Mouse (Mus musculus): ENCODE results near the gene Gm5152. TPM values are rescaled to one million over a fixed set of nuclear protein-coding genes. Genes with fewer than 3 reads are reported as not detected.
"Not testable (repeated sequence)": the region's sequence is repeated elsewhere in the genome, so short reads cannot be mapped to it uniquely, and the experiment has no call there.

Gm5152 gene
- polyA plus RNA-seq (2015; fragmentation: Nextera tagmentation; extraction: Ambion mirVana): not detected in 2 replicates

DNA sequence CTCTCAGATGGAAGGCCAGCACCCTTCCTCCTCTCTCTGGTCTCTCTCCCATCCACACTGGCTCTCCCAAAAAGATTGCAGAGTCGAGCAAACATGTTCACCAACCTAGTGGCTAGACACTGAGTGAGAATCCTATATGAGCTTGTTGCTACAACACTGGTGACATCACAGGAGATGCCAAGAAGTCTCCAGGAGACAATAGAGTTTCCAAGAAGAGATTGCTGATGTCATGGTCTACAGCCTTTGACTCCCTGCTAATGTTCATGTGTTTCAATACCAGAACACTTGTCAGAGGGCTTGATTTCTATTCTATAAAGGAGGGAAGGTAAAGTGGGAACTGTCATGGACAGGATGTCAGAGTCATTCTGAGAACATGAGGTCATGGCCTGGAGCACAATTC is at the start of gene Gm5152:
Gene Gm5152 (minus strand): TSS at position 101 of the 400 bp plus-strand sequence.
- not testable (repeated sequence) for H3K27ac ChIP-seq; ATAC-seq; H3K9me3 ChIP-seq (replicated peaks); H3K36me3 ChIP-seq (ENCODE audit: poor library complexity, severe bottlenecking); H3K27me3 ChIP-seq; H3K4me3 ChIP-seq; H3K4me2 ChIP-seq; H3K4me1 ChIP-seq; H3K9ac ChIP-seq
- no CpG with 5 or more reads among the region's 1 CpGs for WGBS

GRCm38 (mm10) chr5:10254768-10255167 is 8.4 kb upstream of the Gm5152 start:
- not testable (repeated sequence) for ATAC-seq; H3K9me3 ChIP-seq (replicated peaks); H3K9ac ChIP-seq; H3K4me1 ChIP-seq; H3K4me3 ChIP-seq; H3K4me2 ChIP-seq; H3K27ac ChIP-seq; H3K36me3 ChIP-seq (ENCODE audit: poor library complexity, severe bottlenecking); H3K27me3 ChIP-seq
- 73% methylated on average over 1 of the region's 1 CpGs for WGBS

DNA sequence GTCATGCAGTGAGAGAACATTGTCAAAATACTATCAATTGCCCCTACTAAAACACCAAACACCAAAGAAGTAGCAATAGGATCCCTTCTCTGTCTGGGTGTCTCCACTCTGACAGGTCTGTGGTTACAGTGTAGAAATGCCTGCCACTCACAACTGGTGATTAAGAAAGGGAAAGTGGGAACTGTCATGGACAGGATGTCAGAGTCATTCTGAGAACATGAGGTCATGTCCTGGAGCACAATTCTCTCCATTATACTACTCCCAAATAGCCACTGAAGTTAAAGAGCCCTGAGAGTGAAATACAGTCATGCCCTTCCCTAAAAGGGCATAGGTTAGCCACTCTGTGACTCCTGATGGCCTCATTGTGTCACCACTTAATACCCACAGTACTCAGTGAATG is 556 bp downstream of the Gm5152 start:
- not testable (repeated sequence) for H3K4me1 ChIP-seq; ATAC-seq; H3K27ac ChIP-seq; H3K9me3 ChIP-seq (replicated peaks); H3K4me3 ChIP-seq; H3K36me3 ChIP-seq (ENCODE audit: poor library complexity, severe bottlenecking); H3K27me3 ChIP-seq; H3K9ac ChIP-seq; H3K4me2 ChIP-seq

DNA sequence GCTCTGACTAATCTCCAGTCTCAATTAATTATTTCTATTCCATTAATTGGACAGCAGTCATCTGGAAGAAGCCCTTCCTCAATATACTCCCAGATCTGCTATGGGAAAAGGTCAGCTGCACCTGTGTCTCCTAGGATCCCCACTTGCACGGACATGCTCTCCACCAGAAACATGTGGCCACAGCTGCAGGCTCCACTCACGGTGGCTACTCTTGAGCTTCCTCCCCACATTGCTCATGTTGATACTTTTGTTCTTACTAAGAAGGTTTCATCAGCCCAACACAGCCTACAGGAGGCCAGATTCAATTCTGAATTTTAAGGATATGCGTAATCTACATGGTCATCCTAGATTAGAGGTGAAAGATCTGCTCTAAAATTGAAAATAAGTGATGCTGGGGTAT is 5.9 kb downstream of the Gm5152 start:
- H3K4me1 ChIP-seq; H3K4me3 ChIP-seq; ATAC-seq; H3K4me2 ChIP-seq; H3K27ac ChIP-seq; H3K27me3 ChIP-seq; H3K9ac ChIP-seq; H3K9me3 ChIP-seq (replicated peaks); H3K36me3 ChIP-seq (ENCODE audit: poor library complexity, severe bottlenecking): not testable (repeated sequence)
- WGBS: 93% methylated on average over 3 of the region's 3 CpGs

- H3K36me3 ChIP-seq (ENCODE audit: poor library complexity, severe bottlenecking): no peaks in the 10 kb centered on the region
- H3K9me3 ChIP-seq (replicated peaks): no peaks in the 10 kb centered on the region
- no peak overlapping the region for H3K4me2 ChIP-seq
- H3K27me3 ChIP-seq: no peaks in the 10 kb centered on the region
- no peaks in the 10 kb centered on the region for H3K4me1 ChIP-seq
- no peak overlapping the region for H3K9ac ChIP-seq
- H3K27ac ChIP-seq: no peak overlapping the region
- ATAC-seq: no peak
- H3K4me3 ChIP-seq: no peak overlapping the region
Measured at GRCm38 (mm10) chr5:10220317-10220716, 26.0 kb downstream of the Gm5152 start.

GRCm38 (mm10) chr5:10203067-10203466 is 43.3 kb downstream of the Gm5152 start:
- H3K4me2 ChIP-seq: no peak overlapping the region
- no peak for ATAC-seq
- H3K27ac ChIP-seq: no peak overlapping the region
- H3K9ac ChIP-seq: no peak overlapping the region
- 94% methylated on average over 1 of the region's 1 CpGs for WGBS
- H3K4me3 ChIP-seq: no peak overlapping the region
- no peaks in the 10 kb centered on the region for H3K4me1 ChIP-seq
- no peaks in the 10 kb centered on the region for H3K9me3 ChIP-seq (replicated peaks)
- no peaks in the 10 kb centered on the region for H3K27me3 ChIP-seq
- no peaks in the 10 kb centered on the region for H3K36me3 ChIP-seq (ENCODE audit: poor library complexity, severe bottlenecking)

DNA sequence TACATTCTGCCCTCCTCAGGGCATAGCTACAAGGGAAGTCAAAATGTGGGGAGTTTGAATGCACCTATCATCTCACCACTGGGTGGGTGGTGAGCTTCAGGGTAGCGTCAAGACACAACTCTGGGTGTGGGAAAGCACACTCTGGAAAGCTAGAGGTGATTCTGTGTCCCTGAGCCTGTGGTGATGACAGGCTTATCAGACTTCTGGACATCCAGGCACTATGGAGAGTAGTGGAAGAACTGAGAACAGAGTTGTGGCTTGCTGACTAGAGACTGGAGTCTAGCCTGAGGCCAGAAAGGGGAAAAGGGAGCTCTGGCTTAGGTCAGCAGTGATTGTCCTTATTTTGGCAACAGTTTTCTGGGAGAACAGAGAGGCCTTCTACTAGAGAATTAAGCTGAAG is 49.4 kb downstream of the Gm5152 start:
- 85% methylated on average over 1 of the region's 1 CpGs for WGBS
- no peaks in the 10 kb centered on the region for H3K27me3 ChIP-seq
- H3K9ac ChIP-seq: no peak overlapping the region
- H3K4me1 ChIP-seq: no peaks in the 10 kb centered on the region
- H3K4me3 ChIP-seq: no peak overlapping the region
- no peaks in the 10 kb centered on the region for H3K9me3 ChIP-seq (replicated peaks)
- H3K4me2 ChIP-seq: no peak overlapping the region
- H3K27ac ChIP-seq: no peak overlapping the region
- ATAC-seq: no peak
- H3K36me3 ChIP-seq (ENCODE audit: poor library complexity, severe bottlenecking): no peaks in the 10 kb centered on the region

All from forebrain, embryonic 13.5 days (tissue).